Mouse (Mus musculus): Measurements from ENCODE around the gene Tcp11.

DNA sequence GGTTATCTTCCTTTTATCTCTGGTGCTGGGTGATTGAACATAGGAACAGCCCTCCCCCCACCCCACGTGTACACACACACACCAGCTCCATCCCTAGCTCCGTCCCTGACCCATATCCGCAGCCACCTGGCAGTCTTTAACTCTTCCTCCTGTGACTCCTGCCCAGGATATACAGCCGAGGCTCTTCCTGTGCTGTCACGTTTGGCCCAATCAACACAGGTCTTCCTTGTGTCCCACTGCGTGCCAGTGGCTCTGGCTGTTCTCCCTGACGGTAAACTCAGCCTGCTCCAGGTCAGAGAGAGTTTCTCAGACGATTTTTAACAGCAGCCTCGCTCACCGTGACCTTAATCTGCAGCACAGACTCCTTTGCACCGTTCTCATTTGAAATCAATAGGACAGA lies 61.7 kb downstream of the Tcp11 start:
- TF ChIP-seq CTCF (IDR thresholded peaks at IDR 0.05; ENCODE audit: control insufficient read depth, insufficient read depth, low read length) (no peak), POLR2A (IDR thresholded peaks at IDR 0.05; ENCODE audit: borderline replicate concordance, control insufficient read depth, low read depth, low read length) (no peak)
